11 mouse cellular contexts compared by ENCODE assay signal in the genomic region with DNA sequence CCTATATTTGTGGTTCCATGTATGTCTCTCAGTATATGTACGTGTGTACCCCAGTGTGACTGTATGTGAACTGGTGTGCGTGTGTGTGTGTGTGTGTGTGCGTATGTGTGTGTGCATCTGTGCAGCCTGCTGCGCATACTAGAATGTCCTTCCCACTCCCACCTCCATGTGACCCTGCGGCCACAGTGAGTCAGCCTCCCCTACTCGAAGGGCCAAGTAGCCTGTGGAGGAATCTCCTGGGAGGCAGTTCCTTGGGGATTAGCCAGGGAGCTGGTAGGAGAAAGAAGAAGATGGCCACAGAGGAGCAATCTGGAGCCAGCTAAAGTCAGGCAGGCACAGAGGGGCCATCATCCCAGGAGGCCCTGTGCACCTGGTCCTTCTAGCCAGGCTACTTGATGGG.
"Had no signal": no experiment of that assay in that cellular context is flagged by ENCODE, and none has a peak within 500 bp of the region (broad histone marks: within the 10 kb centered on the region; RNA-seq: fewer than 3 reads in every experiment).

No protein-coding gene starts in this region.

- H3K27me3 ChIP-seq: limb, embryonic 15.5 days; lung, embryonic 15.5 days had no signal

- ATAC-seq: liver, embryonic 12.5 days; midbrain, embryonic 13.5 days had no signal

- H3K27ac ChIP-seq: limb, embryonic 15.5 days; liver, embryonic 12.5 days; lung, embryonic 15.5 days; midbrain, embryonic 13.5 days; neural tube, embryonic 15.5 days; stomach, postnatal 0 days had no signal

- H3K9ac ChIP-seq: limb, embryonic 15.5 days; lung, embryonic 15.5 days; midbrain, embryonic 13.5 days; neural tube, embryonic 15.5 days had no signal

- H3K4me3 ChIP-seq: limb, embryonic 15.5 days; liver, embryonic 12.5 days; lung, embryonic 15.5 days; midbrain, embryonic 13.5 days; neural tube, embryonic 15.5 days had no signal

- H3K9me3 ChIP-seq: limb, embryonic 15.5 days; liver, embryonic 12.5 days; lung, embryonic 15.5 days; midbrain, embryonic 13.5 days; neural tube, embryonic 15.5 days had no signal

- H3K4me2 ChIP-seq: limb, embryonic 15.5 days; liver, embryonic 12.5 days; lung, embryonic 15.5 days; midbrain, embryonic 13.5 days; neural tube, embryonic 15.5 days had no signal

- DNase-seq: kidney, adult 8-10 months; kidney, postnatal 14 days; right cerebral cortex, adult 18-20 months; right cerebral cortex, postnatal 25 days; thymus, postnatal 4 days had no signal

- H3K36me3 ChIP-seq: limb, embryonic 15.5 days; liver, embryonic 12.5 days; lung, embryonic 15.5 days; midbrain, embryonic 13.5 days; neural tube, embryonic 15.5 days had no signal
